Comparison of ENCODE assay signal across 22 mouse cellular contexts in genomic region chr3:68518586-68518985, GRCm38 (mm10).
DNase-seq lines count a peak whose midpoint lies in the region; ATAC-seq and TF ChIP-seq lines count a peak whose summit lies in the region.
"Had no signal": no experiment of that assay in that cellular context is flagged by ENCODE, and none has a peak within 500 bp of the region (broad histone marks: within the 10 kb centered on the region; RNA-seq: fewer than 3 reads in every experiment).

No protein-coding gene starts in this region.

- no peaks in the 10 kb centered on the region for H3K9me3 ChIP-seq in heart, embryonic 10.5 days
- H3K9me3 ChIP-seq in kidney, embryonic 15.5 days (replicated peaks) = no peaks in the 10 kb centered on the region
- H3K9me3 ChIP-seq: forebrain, embryonic 10.5 days; forebrain, embryonic 15.5 days; hindbrain, embryonic 12.5 days; hindbrain, embryonic 15.5 days had no signal

- DNase-seq in heart, adult 11 months = peak; percentile 18
- no peak for DNase-seq in heart, embryonic 10.5 days (ENCODE audit: low spot score)
- peak; percentile 54 for DNase-seq in kidney, adult 2 months
- peak; percentile 30 to 36 for DNase-seq in kidney, postnatal 36 days
- DNase-seq in kidney, adult 11 months = no peak
- DNase-seq: adrenal gland, postnatal 10 days; adrenal gland, postnatal 36 days; B cell, adult 2 months; cerebellum, adult 18-20 months; cerebellum, adult 9-10 months; cerebellum, postnatal 14 days; gastrocnemius, postnatal 25 days; heart, adult 2 months had no signal

- ATAC-seq in kidney, embryonic 15.5 days (replicated peaks; ENCODE audit: low FRiP score) = no peak
- ATAC-seq: forebrain, embryonic 15.5 days; Patski had no signal

- H3K27me3 ChIP-seq in heart, embryonic 10.5 days (ENCODE audit: insufficient read depth, poor library complexity, severe bottlenecking) = no peaks in the 10 kb centered on the region
- H3K27me3 ChIP-seq in kidney, adult 2 months (replicated peaks; ENCODE audit: control insufficient read depth, insufficient read depth, low read length) = no peaks in the 10 kb centered on the region
- H3K27me3 ChIP-seq in kidney, embryonic 15.5 days = no peaks in the 10 kb centered on the region
- H3K27me3 ChIP-seq: CH12.LX; forebrain, embryonic 15.5 days; hindbrain, embryonic 12.5 days; hindbrain, embryonic 15.5 days; Patski had no signal

- WGBS in heart, embryonic 10.5 days = 95% methylated on average over 5 of the region's 5 CpGs
- 56% methylated on average over 5 of the region's 5 CpGs for WGBS in kidney, adult 2 months
- WGBS in kidney, embryonic 15.5 days = 87% methylated on average over 5 of the region's 5 CpGs

- H3K4me2 ChIP-seq in kidney, embryonic 15.5 days = no peak overlapping the region
- H3K4me2 ChIP-seq: forebrain, embryonic 15.5 days; heart, embryonic 11.5 days; hindbrain, embryonic 12.5 days; hindbrain, embryonic 15.5 days had no signal

- H3K9ac ChIP-seq in kidney, embryonic 15.5 days = no peak overlapping the region
- H3K9ac ChIP-seq: forebrain, embryonic 15.5 days; hindbrain, embryonic 12.5 days; hindbrain, embryonic 15.5 days had no signal

- H3K36me3 ChIP-seq in heart, embryonic 10.5 days = peaks cover 8% of the 10 kb centered on the region; the same call in 1 of the 2 replicates
- H3K36me3 ChIP-seq in kidney, adult 2 months (ENCODE audit: control insufficient read depth, insufficient read depth, low read length) = no peaks in the 10 kb centered on the region
- H3K36me3 ChIP-seq in kidney, embryonic 15.5 days = no peaks in the 10 kb centered on the region
- H3K36me3 ChIP-seq: forebrain, embryonic 10.5 days; forebrain, embryonic 15.5 days; G1E; hindbrain, embryonic 12.5 days; hindbrain, embryonic 15.5 days had no signal

- H3K27ac ChIP-seq in heart, embryonic 10.5 days = no peak overlapping the region
- H3K27ac ChIP-seq in kidney, adult 2 months (ENCODE audit: insufficient read depth, low read depth, low read length) = no peak overlapping the region
- no peak overlapping the region for H3K27ac ChIP-seq in kidney, embryonic 15.5 days
- H3K27ac ChIP-seq: forebrain, embryonic 10.5 days; forebrain, embryonic 15.5 days; heart, adult 2 months; hindbrain, embryonic 12.5 days; hindbrain, embryonic 15.5 days had no signal

- TF ChIP-seq CTCF in kidney, adult 2 months (conservative IDR thresholded peaks at IDR 0.05; ENCODE audit: insufficient read depth, insufficient read length, low read depth, low read length) = no peak

- H3K4me3 ChIP-seq in heart, embryonic 10.5 days = no peak overlapping the region
- no peak overlapping the region for H3K4me3 ChIP-seq in kidney, adult 2 months (ENCODE audit: insufficient read depth, low read depth, low read length)
- no peak overlapping the region for H3K4me3 ChIP-seq in kidney, embryonic 15.5 days (replicated peaks)
- H3K4me3 ChIP-seq: forebrain, embryonic 10.5 days; forebrain, embryonic 15.5 days; heart, adult 2 months; hindbrain, embryonic 12.5 days; hindbrain, embryonic 15.5 days had no signal

- peaks cover 3% of the 10 kb centered on the region for H3K4me1 ChIP-seq in heart, embryonic 10.5 days
- H3K4me1 ChIP-seq in kidney, adult 2 months (ENCODE audit: control insufficient read depth, insufficient read depth, low read length) = peaks cover 22% of the 10 kb centered on the region
- peaks cover 3% of the 10 kb centered on the region for H3K4me1 ChIP-seq in kidney, embryonic 15.5 days

- TF ChIP-seq POLR2A in kidney, adult 2 months (IDR thresholded peaks at IDR 0.05; ENCODE audit: low read depth, low read length) = no peak

Comparison
In these comparisons a context has a peak if more than half of its experiments do, and no peak if none do; other contexts are left out.
1. DNase-seq: peak in heart, adult 11 months (single experiment), kidney, adult 2 months (single experiment) and kidney, postnatal 36 days (2 of 2); none in heart, embryonic 10.5 days (single experiment) and kidney, adult 11 months (single experiment).